ENCODE assay signal across 8 mouse cellular contexts in the genomic region with DNA sequence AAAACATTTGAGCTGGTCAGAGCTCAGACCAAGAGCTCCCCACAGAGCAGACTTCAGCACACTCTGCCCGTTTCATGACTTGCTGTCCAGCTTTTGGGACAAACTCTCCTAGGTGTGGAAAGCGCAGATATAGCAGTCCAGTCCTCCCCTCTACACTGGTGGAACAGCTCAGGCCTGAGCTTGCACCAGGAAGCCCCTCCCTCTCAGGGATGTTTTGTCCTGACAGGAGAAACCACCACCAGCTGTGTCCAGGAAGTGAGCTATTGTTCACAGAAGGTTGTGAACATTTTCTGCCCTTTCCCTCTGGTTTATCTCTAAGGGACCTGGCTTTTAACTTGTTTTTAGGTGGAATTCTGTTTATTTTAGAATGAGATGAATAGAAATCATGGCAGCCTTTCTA. TPM values are rescaled to one million over a fixed set of nuclear protein-coding genes. Genes with fewer than 3 reads are reported as not detected.
A peak's percentile ranks its signal among the peaks of the same experiment; 100 is the strongest.
DNase-seq lines count a peak whose midpoint lies in the region; ATAC-seq lines count a peak whose summit lies in the region.

No protein-coding gene starts in this region.

- no peak overlapping the region for H3K9ac ChIP-seq in intestine, embryonic 14.5 days (ENCODE audit: low read length)
- H3K9ac ChIP-seq in intestine, embryonic 15.5 days, result no peak overlapping the region
- H3K9ac ChIP-seq in limb, embryonic 12.5 days (replicated peaks), result no peak overlapping the region

- ATAC-seq in intestine, embryonic 14.5 days (replicated peaks; ENCODE audit: low FRiP score, low TSS enrichment, low read depth), result no peak
- no peak for ATAC-seq in intestine, embryonic 15.5 days
- no peak for ATAC-seq in limb, embryonic 12.5 days (ENCODE audit: insufficient number of reproducible peaks, insufficient read depth, low FRiP score, low TSS enrichment, low read depth)

- H3K9me3 ChIP-seq in intestine, embryonic 14.5 days (ENCODE audit: control insufficient read depth, low read length), result no peaks in the 10 kb centered on the region
- no peaks in the 10 kb centered on the region for H3K9me3 ChIP-seq in intestine, embryonic 15.5 days
- no peaks in the 10 kb centered on the region for H3K9me3 ChIP-seq in limb, embryonic 12.5 days

- no peak for DNase-seq in intestine, embryonic 14.5 days (ENCODE audit: low spot score)
- peak; percentile 61 for DNase-seq in 416B (ENCODE audit: low read depth)
- no peak for DNase-seq in frontal cortex, postnatal 10 days (ENCODE audit: low spot score in 2 of 2)
- no peak for DNase-seq in cerebellum, postnatal 10 days
- no peak for DNase-seq in adrenal gland, adult 2 months

- no peak overlapping the region for H3K4me2 ChIP-seq in intestine, embryonic 14.5 days (ENCODE audit: low read length)
- H3K4me2 ChIP-seq in intestine, embryonic 15.5 days (replicated peaks), result no peak overlapping the region
- no peak overlapping the region for H3K4me2 ChIP-seq in limb, embryonic 12.5 days

- H3K4me3 ChIP-seq in intestine, embryonic 14.5 days (ENCODE audit: low read depth, low read length), result no peak overlapping the region
- H3K4me3 ChIP-seq in intestine, embryonic 15.5 days (replicated peaks), result no peak overlapping the region
- no peak overlapping the region for H3K4me3 ChIP-seq in brown adipose tissue, adult 24 weeks (ENCODE audit: insufficient read depth, low read depth, low read length)
- no peak overlapping the region for H3K4me3 ChIP-seq in limb, embryonic 12.5 days (replicated peaks)

- H3K4me1 ChIP-seq in intestine, embryonic 14.5 days (replicated peaks; ENCODE audit: control insufficient read depth, insufficient read depth, low read length), result peaks cover 29% of the 10 kb centered on the region
- peaks cover 27% of the 10 kb centered on the region for H3K4me1 ChIP-seq in intestine, embryonic 15.5 days (replicated peaks)
- H3K4me1 ChIP-seq in brown adipose tissue, adult 24 weeks (ENCODE audit: control insufficient read depth, insufficient read depth, insufficient read length, low read length), result peaks cover 73% of the 10 kb centered on the region
- H3K4me1 ChIP-seq in limb, embryonic 12.5 days (replicated peaks), result peaks cover 81% of the 10 kb centered on the region

- H3K27me3 ChIP-seq in intestine, embryonic 14.5 days (replicated peaks; ENCODE audit: control insufficient read depth, insufficient read depth, low read length), result no peaks in the 10 kb centered on the region
- H3K27me3 ChIP-seq in intestine, embryonic 15.5 days (replicated peaks), result no peaks in the 10 kb centered on the region
- H3K27me3 ChIP-seq in limb, embryonic 12.5 days, result no peaks in the 10 kb centered on the region; the same call in 1 of the 2 replicates

- H3K27ac ChIP-seq in intestine, embryonic 14.5 days (ENCODE audit: low read depth), result peak overlapping the region; percentile 51; the same call in 1 of the 2 replicates
- no peak overlapping the region for H3K27ac ChIP-seq in intestine, embryonic 15.5 days
- peak overlapping the region; percentile 95 for H3K27ac ChIP-seq in brown adipose tissue, adult 24 weeks (replicated peaks; ENCODE audit: low read depth, low read length)
- H3K27ac ChIP-seq in limb, embryonic 12.5 days, result peak overlapping the region; percentile 45; the same call in 1 of the 2 replicates

- 50% methylated on average over 2 of the region's 2 CpGs for WGBS in intestine, embryonic 14.5 days
- 67% methylated on average over 2 of the region's 2 CpGs for WGBS in intestine, embryonic 15.5 days
- 45% methylated on average over 2 of the region's 2 CpGs for WGBS in limb, embryonic 12.5 days

- H3K36me3 ChIP-seq in intestine, embryonic 14.5 days (ENCODE audit: control insufficient read depth, insufficient read depth, low read length), result peaks cover 4% of the 10 kb centered on the region; the same call in 1 of the 2 replicates
- no peaks in the 10 kb centered on the region for H3K36me3 ChIP-seq in intestine, embryonic 15.5 days
- H3K36me3 ChIP-seq in limb, embryonic 12.5 days, result peaks cover 11% of the 10 kb centered on the region; the same call in 1 of the 2 replicates

RNA-seq across cellular contexts. Expression of gene Tcp11, which starts 51.1 kb away (rescaled TPM):
- 0.73 and 1.4 TPM in 2 replicates for polyA plus RNA-seq in intestine, embryonic 14.5 days (2014; fragmentation: Nextera tagmentation; extraction: Ambion mirVana)
- 1.2 and 1.6 TPM in 2 replicates for polyA plus RNA-seq in intestine, embryonic 15.5 days (2015; fragmentation: Nextera tagmentation; extraction: Ambion mirVana)
- not detected in 2 replicates for polyA plus RNA-seq in brown adipose tissue, adult 24 weeks (2012; ENCODE audit: insufficient read depth, insufficient read length, missing spikeins)
- 1.2 and 1.4 TPM in 2 replicates for polyA plus RNA-seq in limb, embryonic 12.5 days (2016; fragmentation: Nextera tagmentation; extraction: Ambion mirVana)
- total RNA-seq in adrenal gland, adult 2 months (2021), result under 1 TPM in 1 of 2 experiments, not detected in 1; 0.24 TPM
- polyA plus RNA-seq in adrenal gland, adult 2 months (2012; rRNA removed), result 0.08 TPM in 1 of 2 replicates, not detected in the other
